Mouse (Mus musculus) spleen, adult 18-20 months (tissue): ENCODE measurements around the gene Cdh1.

Source experiments
- DNase-seq, 2 experiments: peaks; one replicate each; pipeline ENCODE4 v3.0.0; 2022; ENCODE audit warnings: mixed read lengths in 2 of 2

Cdh1 gene

GRCm38 (mm10) chr8:106674894-106675293 is 71.7 kb downstream of the Cdh1 start:
- no peak for DNase-seq

DNA sequence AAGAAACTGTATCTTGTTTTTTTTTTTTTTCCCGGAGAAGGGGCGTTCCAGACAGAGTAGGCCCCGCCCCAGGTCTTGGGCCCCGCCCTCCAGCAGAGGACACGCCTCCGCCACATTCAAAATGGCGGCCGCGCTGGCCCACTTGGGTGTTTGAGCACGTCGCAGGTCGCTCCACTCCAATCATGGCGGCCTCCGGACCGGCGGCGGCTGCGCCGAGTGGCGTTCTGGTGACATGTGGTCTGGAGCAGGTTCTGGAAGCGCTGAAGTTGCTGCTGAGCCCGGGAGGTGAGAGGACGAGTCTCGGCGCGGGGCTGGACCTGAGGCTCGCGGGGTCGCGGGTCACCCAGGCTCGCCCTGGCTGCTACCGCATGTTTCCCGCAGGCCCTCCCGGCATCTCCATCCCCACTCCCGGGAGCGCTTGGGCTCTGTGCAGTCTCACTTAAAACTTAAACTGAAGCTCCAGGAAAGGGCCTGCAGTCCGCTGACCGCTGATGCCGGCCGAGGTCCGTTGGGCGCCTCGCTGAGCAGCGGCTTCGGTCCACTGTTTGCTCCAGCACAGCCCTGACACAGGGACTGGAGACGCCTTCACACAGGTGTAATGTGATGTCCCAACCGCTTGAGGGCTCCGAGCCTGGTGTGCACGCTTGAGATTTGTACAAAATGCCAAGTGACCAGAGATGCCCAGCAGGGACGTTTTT is 80.0 kb downstream of the Cdh1 start, which contains the start of gene Tango6:
TSS of gene Tango6 (plus strand) at position 98 of the 698 bp plus-strand sequence.
- DNase-seq: peak; percentile 83 to 91

GRCm38 (mm10) chr8:106684387-106684786 is 81.2 kb downstream of the Cdh1 start:
- DNase-seq: no peak

DNA sequence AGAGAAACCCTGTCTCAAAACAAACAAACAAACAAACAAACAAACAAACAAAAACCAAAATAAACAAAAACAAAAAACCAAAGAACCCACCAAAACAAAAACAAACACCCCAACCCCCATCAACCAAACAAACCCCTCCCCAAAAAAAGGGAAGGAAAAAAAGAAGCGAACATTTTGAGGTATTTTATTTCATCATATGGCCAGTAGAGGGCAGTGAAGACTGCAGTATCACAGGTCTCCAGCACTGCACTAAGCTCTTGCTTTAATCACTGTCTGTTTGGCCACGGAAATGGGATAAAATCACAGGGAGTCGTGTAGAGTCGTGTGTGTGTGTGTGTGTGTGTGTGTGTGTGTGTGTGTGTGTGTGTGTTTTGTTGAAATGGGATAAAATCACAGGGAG is 84.3 kb downstream of the Cdh1 start:
- no peak for DNase-seq

DNA sequence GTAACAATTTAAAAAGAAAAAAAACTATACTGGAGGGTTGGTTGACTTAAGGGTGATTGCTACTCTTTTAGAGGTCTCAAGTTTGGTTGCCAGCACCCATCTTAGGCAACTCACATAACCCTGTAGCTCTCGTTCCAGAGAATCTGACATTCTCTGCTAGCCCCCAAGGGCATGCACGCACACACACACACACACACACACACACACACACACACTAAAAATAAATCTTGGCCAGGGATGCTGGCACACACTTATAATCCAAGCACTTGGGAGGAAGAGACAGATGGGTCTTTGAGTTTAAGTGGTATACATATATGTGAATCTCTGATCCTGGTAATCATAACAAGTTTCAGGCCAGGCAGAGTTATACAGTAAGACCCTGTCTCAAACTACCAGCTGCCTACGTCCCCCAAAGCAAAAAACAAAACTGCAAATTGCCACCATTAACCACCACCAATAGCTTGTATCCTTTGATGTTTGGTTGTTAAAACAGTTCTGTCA is 94.6 kb downstream of the Cdh1 start:
- DNase-seq: no peak

DNA sequence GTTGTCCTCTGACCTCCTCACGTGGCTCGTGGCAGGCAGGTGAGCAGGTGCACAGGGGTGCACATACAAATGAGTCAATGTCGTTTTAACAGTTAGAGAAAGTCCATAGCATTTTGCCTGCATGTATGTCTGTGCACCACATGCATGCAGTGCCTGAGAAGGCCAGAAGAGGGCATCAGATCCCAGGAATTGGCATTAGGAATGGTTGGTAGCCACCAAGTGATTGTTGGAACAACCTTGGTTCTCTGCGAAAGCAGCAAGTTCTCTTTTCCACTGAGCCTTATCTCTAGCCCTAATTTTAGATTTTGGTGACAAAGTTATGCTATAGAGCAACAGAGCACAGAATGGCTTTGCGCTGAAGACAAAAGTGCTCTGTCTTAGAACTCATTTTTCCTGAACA is 96.4 kb downstream of the Cdh1 start:
- peak in 1 of 2 experiments; percentile 47 for DNase-seq

GRCm38 (mm10) chr8:106700131-106700530 is 97.0 kb downstream of the Cdh1 start:
- no peak for DNase-seq

DNA sequence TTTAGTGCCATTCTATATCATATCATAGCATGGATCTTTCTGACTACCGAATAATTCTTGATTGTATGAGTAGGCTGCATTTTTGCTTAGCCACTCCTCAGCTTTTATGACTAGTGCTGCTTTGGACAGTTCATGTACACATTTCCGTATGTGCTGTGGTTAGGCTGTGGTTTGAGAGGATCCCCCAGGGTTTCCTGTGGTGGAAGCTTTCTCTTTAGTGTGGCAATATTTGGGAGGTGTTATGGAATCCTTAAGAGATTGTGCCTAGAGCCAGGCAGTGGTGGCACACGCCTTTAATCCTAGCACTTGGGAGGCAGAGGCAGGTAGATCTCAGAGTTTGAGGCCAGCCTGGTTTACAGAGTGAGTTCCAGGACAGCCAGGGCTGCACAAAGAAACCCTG is 98.2 kb downstream of the Cdh1 start:
- DNase-seq: no peak

DNA sequence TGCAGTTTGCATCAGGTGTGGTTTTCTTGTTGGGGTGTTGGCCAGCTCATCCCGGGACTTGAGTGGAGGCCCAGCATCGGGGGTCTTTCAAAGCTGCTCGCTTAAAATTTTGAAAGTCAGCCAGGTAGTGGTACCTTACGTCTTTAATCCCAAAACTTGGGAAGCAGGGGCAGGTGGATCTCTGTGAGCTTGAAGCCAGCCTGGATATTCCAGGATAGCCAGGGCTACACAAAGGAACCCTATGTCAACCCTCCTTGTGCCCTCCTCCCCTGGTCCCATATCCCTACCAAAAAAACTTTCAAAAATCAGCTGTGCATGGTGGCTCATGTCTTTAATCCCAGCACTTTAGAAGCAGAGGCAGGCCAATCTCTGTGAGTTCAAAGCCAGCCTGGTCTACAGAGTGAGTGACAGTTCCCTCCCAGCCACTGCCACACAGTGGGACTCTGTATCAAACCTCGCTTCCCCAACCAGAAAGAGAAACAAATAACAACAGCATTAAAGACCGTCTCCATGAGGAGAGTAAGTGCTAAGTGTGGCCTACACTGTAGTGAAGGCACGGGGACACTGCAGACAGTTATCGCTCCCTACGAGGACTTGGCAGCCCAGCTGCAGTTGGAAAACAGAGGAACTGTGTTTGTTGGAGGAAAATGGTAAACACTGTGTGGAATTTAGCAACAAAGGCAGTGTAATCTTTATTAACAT is 101.2 kb downstream of the Cdh1 start:
- no peak for DNase-seq

GRCm38 (mm10) chr8:106704901-106705321 is 101.8 kb downstream of the Cdh1 start:
- no peak for DNase-seq

DNA sequence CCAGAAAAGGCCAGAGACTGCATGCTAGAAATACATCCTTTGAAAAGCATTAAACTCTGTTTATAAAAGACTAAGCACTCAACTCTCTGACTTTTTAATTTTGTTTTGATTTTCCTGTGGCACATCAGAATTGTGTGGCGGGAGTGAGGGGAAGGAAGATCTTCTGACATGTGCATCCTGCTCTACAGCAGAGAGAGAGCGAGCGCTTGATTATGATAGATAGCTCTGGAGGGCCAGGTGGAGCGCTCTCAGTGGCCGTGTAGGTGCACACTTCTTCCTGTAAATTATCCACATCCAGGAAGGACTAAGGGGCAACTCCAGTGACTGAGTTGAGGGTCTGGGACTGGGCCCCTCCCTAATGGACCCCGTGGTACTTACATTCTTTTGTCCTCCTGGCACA is 103.0 kb downstream of the Cdh1 start:
- no peak for DNase-seq

- no peak for DNase-seq
Measured at GRCm38 (mm10) chr8:106710002-106710401, 106.9 kb downstream of the Cdh1 start.

DNA sequence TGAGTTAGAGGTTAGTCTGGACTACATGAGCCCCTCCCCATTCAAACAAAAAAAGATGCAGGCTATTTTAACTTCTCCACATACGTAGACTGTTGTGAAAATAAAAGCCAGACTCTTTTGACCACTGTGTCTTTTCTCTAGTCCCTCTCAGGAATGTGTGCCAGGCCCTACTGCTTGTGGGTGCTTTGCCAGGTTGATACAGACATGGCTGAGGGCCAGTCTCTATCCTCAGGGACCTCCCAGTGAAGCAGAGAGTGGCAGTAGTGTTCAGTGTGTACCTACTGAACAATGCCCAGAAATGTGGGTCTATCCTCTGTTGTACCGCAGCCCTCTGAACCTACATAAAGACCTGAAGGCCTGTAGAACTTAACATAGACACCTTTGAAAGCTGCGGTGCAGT is 109.3 kb downstream of the Cdh1 start:
- DNase-seq: no peak

- no peak for DNase-seq
Measured at GRCm38 (mm10) chr8:106714297-106714696, 111.1 kb downstream of the Cdh1 start.

DNA sequence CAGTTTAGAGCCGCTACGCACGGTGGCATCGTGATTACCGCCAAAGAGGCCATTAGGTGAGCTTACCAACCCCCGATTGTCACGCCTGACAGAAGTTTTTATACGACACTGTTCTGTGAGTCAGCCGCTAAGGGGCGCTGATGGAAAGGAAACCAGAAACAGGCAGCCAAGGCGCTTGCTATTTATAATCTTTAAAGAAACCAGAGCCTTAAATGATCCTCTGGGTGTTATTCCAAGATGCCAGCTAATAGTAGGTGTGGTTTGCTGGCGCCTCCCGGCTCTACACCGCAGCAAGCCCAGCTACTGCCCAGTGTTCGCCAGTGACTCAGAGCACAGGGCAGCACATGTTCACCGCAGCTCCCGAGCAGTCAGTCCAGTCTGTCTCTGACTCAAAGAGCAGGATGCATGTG is 114.9 kb downstream of the Cdh1 start:
- peak; percentile 27 to 66 for DNase-seq
